Mouse (Mus musculus) layer of hippocampus, postnatal 10 days (tissue): ENCODE measurements around the gene Smarcc2. TPM values are rescaled to one million over a fixed set of nuclear protein-coding genes. Genes with fewer than 3 reads are reported as not detected.

Source experiments
- DNase-seq, 2 experiments: peaks; one replicate each; pipeline ENCODE4 v3.0.0; 2021; ENCODE audit warnings: low spot score in 2 of 2
- total RNA-seq, 2 experiments: library from RNA; stranded (reverse); gene quantifications; 2 replicates each; pipeline ENCODE4 v1.2.3; 2021

Gene Smarcc2
- total RNA-seq, 2 experiments from 2014 or later = 205 to 222 TPM

DNA sequence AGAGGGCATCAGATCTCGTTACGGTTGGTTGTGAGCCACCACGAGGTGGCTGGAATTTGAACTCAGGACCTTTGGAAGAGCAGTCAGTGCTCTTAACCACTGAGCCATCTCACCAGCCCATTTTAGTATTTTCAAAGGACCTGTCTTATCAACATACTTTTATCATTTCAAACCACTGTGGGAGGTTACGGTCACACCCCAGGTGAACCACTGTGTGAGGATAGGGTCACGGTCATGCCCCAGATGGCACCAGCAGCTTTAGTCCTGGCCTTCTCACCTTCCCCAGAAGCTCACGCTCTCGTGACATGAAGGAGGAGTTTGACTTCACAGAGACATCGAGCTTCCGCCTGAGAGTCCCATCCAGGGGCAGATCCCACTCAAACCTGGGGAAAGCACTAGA is 52.1 kb downstream of the Smarcc2 start:
- DNase-seq = no peak

GRCm38 (mm10) chr10:128511761-128512160 is 52.7 kb downstream of the Smarcc2 start:
- no peak for DNase-seq

DNA sequence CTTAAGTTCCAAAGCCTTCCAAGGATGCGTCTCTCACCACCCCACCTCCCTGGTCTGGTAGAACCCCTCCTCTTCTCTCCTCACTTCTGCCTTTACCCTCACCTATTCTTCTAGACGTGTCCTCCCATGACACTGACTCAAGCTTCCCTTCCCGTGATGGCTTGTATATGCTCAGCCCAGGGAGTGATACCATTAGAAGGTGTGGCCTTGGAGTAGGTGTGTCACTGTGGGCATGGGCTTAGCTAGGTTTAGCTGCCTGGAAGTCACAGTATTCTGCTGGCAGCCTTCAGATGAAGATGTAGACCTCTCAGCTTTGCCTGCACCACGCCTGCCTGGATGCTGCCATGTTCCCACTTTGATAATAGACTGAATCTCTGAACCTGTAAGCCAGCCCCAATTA is 56.0 kb downstream of the Smarcc2 start:
- no peak for DNase-seq

GRCm38 (mm10) chr10:128516029-128516428 is 57.0 kb downstream of the Smarcc2 start:
- no peak for DNase-seq

GRCm38 (mm10) chr10:128516677-128517076 is 57.6 kb downstream of the Smarcc2 start:
- DNase-seq = no peak

DNA sequence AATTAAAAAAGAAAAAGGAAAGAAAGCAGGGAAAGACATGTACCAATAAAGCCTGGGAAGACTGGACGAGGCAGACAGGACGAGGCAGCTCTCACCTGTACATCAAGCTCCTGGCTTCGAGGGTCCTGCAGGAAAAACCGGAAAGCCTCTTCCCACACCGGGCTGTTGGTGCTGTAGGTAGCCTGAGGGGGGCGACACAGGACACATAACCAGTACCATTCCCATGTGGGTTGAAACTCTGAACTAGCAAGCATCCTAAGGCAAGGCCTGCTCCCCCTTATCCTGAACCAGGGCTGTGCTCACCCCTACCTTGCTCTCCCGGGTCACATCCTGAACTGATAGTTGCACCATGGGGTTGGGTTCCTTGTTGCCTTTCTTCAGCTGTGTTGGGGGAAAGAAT is 59.8 kb downstream of the Smarcc2 start:
- DNase-seq = peak; percentile 52 to 58

DNA sequence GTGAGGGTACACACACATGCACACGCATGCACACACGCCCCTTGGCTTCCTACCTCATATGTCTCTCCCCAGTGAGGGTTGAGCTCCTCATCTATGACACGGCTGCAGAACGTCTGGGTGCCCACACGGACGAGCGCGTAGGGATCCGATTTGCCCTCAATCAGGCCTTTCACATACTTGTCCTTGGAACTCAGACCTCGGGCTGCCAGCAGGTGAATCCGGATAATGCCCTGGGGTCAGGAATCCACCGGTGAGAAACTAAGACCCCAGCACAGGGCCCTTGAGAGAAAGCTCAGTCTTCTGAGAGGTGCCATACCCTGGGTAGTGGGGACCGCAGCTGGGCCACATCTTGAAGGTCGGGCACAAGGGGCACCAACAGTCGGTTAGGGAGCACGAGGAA is 61.5 kb downstream of the Smarcc2 start:
- no peak for DNase-seq

DNA sequence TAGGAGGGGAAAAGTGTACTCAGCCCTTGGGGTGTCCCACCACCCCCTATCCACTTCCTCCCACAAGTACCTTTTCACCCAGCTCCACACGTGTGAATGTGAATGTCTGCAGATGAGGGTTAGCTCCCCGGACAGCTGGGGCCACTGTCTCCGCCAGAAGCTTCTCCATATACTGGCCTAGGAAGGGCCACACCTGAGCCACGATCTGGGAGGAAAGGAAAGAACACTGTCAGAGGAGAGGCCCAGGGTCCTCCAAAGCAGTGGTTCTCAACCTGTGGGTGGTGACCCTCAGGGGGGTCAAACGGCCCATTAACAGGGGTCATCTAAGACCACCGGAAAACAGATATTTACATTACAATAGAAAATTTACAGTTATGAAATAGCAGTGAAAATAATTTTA is 63.3 kb downstream of the Smarcc2 start:
- no peak for DNase-seq

- no peak for DNase-seq
Measured at GRCm38 (mm10) chr10:128524111-128524731, 65.2 kb downstream of the Smarcc2 start.

GRCm38 (mm10) chr10:128524732-128525662 is 65.9 kb downstream of the Smarcc2 start:
- DNase-seq = peak; percentile 24 to 35

GRCm38 (mm10) chr10:128525671-128526308 is 66.7 kb downstream of the Smarcc2 start, which contains the start of gene Esyt1:
Gene Esyt1 (minus strand): TSS chr10:128525871.
- peak; percentile 79 to 82 for DNase-seq

DNA sequence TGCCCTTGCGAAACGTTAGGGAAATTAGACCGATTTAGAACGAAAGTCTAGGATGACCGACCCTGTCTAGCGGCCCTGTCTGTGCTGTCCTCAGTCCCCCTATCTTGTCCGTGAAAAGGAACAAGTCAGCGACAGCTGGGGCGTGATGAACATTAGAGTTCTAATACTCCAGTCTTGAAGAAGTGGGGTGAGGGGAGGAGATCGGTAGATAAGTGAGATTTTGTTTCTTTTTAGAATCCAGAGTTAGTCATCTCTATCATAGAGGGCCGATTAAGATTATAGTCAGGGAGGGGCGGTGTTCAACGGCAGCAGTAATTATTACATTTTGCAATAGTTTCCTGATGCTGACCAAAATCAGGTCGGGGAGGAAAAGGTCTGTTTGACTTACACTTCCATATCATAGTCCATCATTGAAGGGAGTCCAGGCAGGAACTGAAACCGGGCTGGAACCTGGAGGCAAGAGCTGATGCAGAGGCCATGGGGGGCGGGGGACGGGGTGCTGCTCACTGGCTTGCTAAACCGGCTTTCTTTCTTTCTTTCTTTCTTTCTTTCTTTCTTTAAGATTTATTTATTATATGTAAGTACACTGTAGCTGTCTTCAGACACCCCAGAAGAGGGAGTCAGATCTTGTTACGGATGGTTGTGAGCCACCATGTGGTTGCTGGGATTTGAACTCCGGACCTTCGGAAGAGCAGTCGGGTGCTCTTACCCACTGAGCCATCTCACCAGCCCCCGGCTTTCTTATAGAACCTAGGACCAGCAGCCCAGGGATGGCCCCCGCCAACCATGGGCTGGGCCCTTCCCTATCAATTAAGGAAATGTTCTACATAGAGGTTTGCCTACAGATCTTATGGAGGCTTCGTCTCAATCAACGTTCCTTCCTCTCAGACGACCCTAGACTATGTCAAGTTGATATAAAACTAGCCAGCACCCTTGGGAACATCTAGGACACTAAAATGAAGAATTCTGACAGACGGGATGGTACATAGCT is 67.6 kb downstream of the Smarcc2 start:
- no peak for DNase-seq

DNA sequence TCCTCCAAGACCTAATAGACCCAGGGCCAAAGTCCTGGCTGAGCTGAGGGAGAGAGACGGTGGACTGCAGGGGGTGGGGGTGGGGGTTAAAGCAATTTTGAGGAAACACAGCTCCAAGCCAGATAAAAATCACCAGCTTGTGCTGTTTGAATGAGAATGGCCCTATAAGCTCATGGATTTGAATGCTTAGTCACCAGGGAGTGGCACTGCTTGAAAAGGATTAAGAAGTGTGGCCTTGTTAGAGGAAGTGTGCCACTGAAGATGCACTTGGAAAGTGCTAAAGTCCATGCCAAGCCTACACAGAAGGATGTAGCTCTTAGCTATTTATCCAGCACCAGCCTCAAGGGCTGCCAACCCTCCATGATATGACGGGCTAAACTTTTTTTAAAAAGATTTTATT is 76.2 kb downstream of the Smarcc2 start:
- no peak for DNase-seq

GRCm38 (mm10) chr10:128535624-128536265 is 76.7 kb downstream of the Smarcc2 start:
- no peak for DNase-seq

- DNase-seq = peak; percentile 86 to 88
Measured at GRCm38 (mm10) chr10:128536266-128536940, 77.4 kb downstream of the Smarcc2 start.

DNA sequence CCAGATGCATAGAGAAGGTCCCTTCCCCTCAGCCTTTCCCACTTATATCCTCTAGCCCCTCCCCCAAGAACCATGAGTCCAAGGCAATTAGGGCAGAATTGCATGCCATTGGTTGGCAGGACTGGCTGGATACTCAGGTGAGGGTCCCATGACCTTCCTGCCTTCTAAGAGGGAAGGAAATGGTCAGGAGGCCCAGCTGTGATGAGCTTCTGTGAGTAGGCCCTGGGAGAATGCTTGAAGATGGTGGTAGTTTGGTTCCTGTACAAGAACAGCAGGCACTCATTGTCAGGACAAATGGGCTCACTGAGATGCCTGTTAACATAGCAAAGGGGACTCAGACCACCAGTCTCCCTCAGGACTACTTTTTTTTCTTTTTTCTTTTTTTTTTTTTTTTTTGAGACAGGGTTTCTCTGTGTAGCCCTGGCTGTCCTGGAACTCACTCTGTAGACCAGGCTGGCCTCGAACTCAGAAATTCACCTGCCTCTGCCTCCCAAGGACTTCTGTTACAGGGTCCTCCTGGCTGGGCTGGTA is 79.4 kb downstream of the Smarcc2 start:
- DNase-seq = no peak
